Mouse (Mus musculus) ES-E14 (cell line): ENCODE data around the gene Hist1h2bq. TPM values are rescaled to one million over a fixed set of nuclear protein-coding genes. Genes with fewer than 3 reads are reported as not detected.
"Not testable (repeated sequence)": the region's sequence is repeated elsewhere in the genome, so short reads cannot be mapped to it uniquely, and the experiment has no call there.

ENCODE experiments used
- DNase-seq: peaks from one replicate; pipeline ENCODE4 v3.0.0-alpha.2; 2013; ENCODE audit warnings: low read depth, low spot score
- H3K27ac ChIP-seq: 2 replicates; pipeline ENCODE4 v1.5.1; 2012; ENCODE audit warnings: low read depth, mild to moderate bottlenecking, low read length, moderate library complexity, mixed read lengths; ENCODE audit not compliant: poor library complexity, insufficient read depth, severe bottlenecking
- H3K36me3 ChIP-seq: 2 replicates; pipeline ENCODE4 v1.6.1; 2012; ENCODE audit warnings: mild to moderate bottlenecking, low read length, moderate library complexity, mixed read lengths; ENCODE audit not compliant: control insufficient read depth, poor library complexity, insufficient read depth, severe bottlenecking
- H3K4me1 ChIP-seq, 2 experiments: fragments of 150-350 bp in 1 of 2; sonication (generic) in 1 of 2; 2 replicates each; pipeline ENCODE4 v1.6.1; 2012; ENCODE audit warnings: low read length in 2 of 2, mild to moderate bottlenecking in 1 of 2, mixed read lengths in 1 of 2; ENCODE audit not compliant: control insufficient read depth in 2 of 2, insufficient read depth in 2 of 2, poor library complexity in 1 of 2
- H3K4me3 ChIP-seq, 2 experiments: fragments of 150-350 bp in 1 of 2; sonication (generic) in 1 of 2; 2 replicates each; pipeline ENCODE4 v1.5.1; 2012; ENCODE audit warnings: low read length in 2 of 2, low read depth in 1 of 2, mild to moderate bottlenecking in 1 of 2, mixed read lengths in 1 of 2; ENCODE audit not compliant: insufficient read depth in 1 of 2, poor library complexity in 1 of 2, severe bottlenecking in 1 of 2
- H3K9ac ChIP-seq: 2 replicates; pipeline ENCODE4 v1.6.1; 2012; ENCODE audit warnings: low read depth, mild to moderate bottlenecking, low read length, mixed read lengths; ENCODE audit not compliant: poor library complexity, insufficient read depth, severe bottlenecking
- H3K9me3 ChIP-seq: fragments of 150-350 bp; sonication (generic); 2 replicates; pipeline ENCODE4 v1.6.1; 2012; ENCODE audit warnings: low read depth, mild to moderate bottlenecking, low read length; ENCODE audit not compliant: control insufficient read depth, insufficient read depth
- CHD2 ChIP-seq: IDR thresholded peaks from 2 replicates; pipeline ENCODE4 v1.6.1; 2014; ENCODE audit warnings: mild to moderate bottlenecking, low read depth, low read length, inconsistent platforms
- HCFC1 ChIP-seq: IDR thresholded peaks from 2 replicates; pipeline ENCODE4 v1.6.1; 2012; ENCODE audit warnings: low read length, inconsistent platforms, borderline replicate concordance; ENCODE audit not compliant: insufficient read depth
- MAFK ChIP-seq: IDR thresholded peaks from 2 replicates; pipeline ENCODE4 v1.6.1; 2014; ENCODE audit warnings: mild to moderate bottlenecking, low read depth, low read length, inconsistent platforms; ENCODE audit not compliant: insufficient read depth
- ZC3H11A ChIP-seq: IDR thresholded peaks from 2 replicates; pipeline ENCODE4 v1.6.1; 2012; ENCODE audit warnings: low read depth, mild to moderate bottlenecking, inconsistent platforms, low read length, borderline replicate concordance
- ZNF384 ChIP-seq: IDR thresholded peaks from 2 replicates; pipeline ENCODE4 v1.6.1; 2012; ENCODE audit warnings: low read depth, low read length, inconsistent platforms
- in situ Hi-C, 2 experiments: fragments of 600-800 bp; cut with MboI; formaldehyde crosslinking; loops; one replicate each; pipeline ENCODE4 v1.15.1; 2025; ENCODE audit warnings: low sequenced_read_pairs in 2 of 2, inconsistent platforms in 1 of 2; ENCODE audit not compliant: unreplicated experiment in 2 of 2
- total RNA-seq: library from RNA; depleted of rRNA; stranded (reverse); fragments of 300-350 nt; gene quantifications from 2 replicates; pipeline ENCODE4 v1.2.3, GENCODE M21; 2012

The Hist1h2bq gene
- total RNA-seq, 1 experiment = 2,433 TPM

DNA sequence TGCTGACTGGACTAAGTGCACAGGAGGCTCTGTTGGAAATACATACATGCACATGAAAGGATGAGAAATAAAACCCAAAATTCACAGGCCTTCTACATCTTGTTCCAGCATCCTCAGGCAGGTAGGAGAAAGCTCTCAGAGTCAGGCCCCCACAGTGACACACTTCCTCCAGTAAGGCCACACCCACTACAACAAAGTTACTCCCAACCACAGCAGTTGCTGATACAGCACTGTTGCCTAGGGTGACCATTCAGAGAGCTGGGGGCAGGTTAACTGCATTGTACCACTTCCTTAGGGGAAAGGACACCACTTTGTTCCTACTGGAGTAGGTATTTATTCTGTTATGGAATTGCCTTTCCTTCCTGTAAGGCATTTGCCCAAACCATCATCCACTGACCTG lies 12.8 kb downstream of the Hist1h2bq start:
- in situ Hi-C loops = not testable (repeated sequence)

DNA sequence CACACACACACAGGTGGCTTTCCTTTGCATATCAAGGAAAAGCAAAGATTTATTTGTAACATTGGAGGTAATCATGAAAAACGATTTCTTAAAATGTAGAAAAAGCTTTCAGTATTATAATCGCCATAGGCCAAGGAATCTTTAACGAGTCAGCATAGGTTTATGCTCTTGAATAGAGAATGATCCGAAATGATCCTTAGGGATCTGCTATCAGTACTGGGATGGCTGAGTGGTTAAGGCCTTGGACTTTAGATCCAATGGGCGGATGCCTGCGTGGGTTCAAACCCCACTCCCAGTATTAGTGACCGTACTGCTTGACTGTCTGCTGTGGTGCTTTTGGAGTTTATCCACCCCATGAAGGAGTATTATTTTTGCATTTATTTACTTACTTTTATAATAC lies 14.4 kb downstream of the Hist1h2bq start:
- TF ChIP-seq MAFK (0 out of 2 replicates have a peak, but pooled peaks have one; percentile 17), CHD2 (no peak), HCFC1 (no peak)
- H3K9me3 ChIP-seq = no peaks in the 10 kb centered on the region
- H3K36me3 ChIP-seq = no peaks in the 10 kb centered on the region

More for the DNA sequence above, 12.8 kb downstream of the Hist1h2bq start:
- not testable (repeated sequence) for DNase-seq, H3K9me3 ChIP-seq, H3K36me3 ChIP-seq, H3K9ac ChIP-seq, H3K27ac ChIP-seq, H3K4me1 ChIP-seq, H3K4me3 ChIP-seq

DNA sequence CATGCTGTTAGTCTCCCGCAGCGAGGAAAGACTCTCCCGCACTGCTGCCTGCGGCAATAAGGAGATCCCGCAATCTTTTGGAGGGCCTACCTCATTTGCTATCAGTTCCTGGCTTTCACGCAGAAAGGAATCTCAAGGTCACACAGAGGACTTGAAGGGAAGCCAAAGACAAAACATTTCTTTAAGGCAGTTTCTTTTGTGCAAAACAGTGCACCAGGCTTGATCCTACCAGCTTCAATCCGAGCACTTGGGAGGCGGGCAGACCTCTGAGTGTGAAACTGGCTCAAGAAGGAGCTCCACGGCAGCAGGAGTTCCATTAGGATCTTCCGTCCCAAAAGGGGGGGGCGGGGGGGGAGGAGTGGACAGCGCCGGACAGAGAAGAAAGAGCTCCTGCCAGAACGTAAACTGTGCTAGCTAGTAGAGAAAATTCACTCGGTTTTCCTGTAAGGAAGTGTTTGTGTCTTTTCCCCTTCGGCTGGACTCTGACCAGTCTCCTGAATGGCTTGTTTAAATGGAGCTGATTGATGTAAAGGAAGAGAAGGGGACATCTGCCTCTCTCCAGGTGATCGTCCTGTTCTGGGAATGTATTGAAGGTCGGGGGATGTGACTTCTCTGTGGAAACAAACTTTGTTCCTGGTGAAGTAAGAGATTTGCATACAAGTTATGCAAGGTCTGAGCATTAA lies 19.3 kb downstream of the Hist1h2bq start:
- Histone ChIP-seq H3K4me3 (peak overlapping the region; percentile 8 to 19; a peak in 2 of 4 replicates), H3K9ac (peak overlapping the region; percentile 20; the same call in 1 of the 2 replicates), H3K4me1 (peaks cover 7% of the 10 kb centered on the region in 2 experiments; a peak in 3 of 4 replicates), H3K27ac (peak overlapping the region; percentile 64; the same call in 1 of the 2 replicates), H3K36me3 (no peaks in the 10 kb centered on the region), H3K9me3 (no peaks in the 10 kb centered on the region)
- TF ChIP-seq ZNF384 = no peak
- no peak for TF ChIP-seq MAFK
- TF ChIP-seq CHD2 = no peak
- no peak for TF ChIP-seq ZC3H11A
- no peak for TF ChIP-seq HCFC1
- in situ Hi-C loops = no loop called here
- peak; percentile 59 for DNase-seq

More for the DNA sequence above, 14.4 kb downstream of the Hist1h2bq start:
- Histone ChIP-seq H3K27ac (no peak overlapping the region), H3K9ac (no peak overlapping the region), H3K4me3 (no peak overlapping the region), H3K4me1 (peaks cover 5% of the 10 kb centered on the region in 2 experiments; a peak in 2 of 4 replicates)
- DNase-seq = no peak
- in situ Hi-C loops = no loop called here

DNA sequence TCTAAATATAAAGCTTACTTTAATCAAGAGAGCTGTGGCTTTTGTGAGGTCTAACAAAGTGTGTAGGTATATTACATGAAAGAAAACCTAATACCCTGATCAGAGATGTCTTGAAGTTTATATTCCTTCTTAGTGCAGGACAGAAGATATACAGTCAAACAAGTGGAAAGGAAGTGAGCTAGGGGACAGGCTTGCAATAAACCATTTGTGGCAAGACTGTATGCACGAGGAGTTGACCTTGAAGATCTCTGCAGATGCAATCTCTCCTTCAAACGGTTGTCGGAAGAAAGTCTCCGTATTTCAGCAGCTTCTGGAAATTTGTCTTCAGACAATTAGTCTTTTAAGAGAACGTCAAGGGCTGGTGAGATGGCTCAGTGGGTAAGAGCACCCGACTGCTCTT lies 20.1 kb downstream of the Hist1h2bq start:
- TF ChIP-seq ZC3H11A (no peak), ZNF384 (no peak), MAFK (no peak), CHD2 (no peak), HCFC1 (no peak)
- H3K27ac ChIP-seq = no peak overlapping the region; the same call in 1 of the 2 replicates
- no peak for DNase-seq
- no peaks in the 10 kb centered on the region for H3K9me3 ChIP-seq
- no peak overlapping the region for H3K9ac ChIP-seq
- H3K36me3 ChIP-seq = no peaks in the 10 kb centered on the region
- no peak overlapping the region for H3K4me3 ChIP-seq
- H3K4me1 ChIP-seq = peaks cover 7% of the 10 kb centered on the region in 2 experiments; a peak in 3 of 4 replicates
- in situ Hi-C loops = no loop called here
